Mouse (Mus musculus): ENCODE measurements at regions not wholly inside any gene's neighbourhood (a gene's known extent, or its start where the extent isn't known, plus 50 kb on each side); places are given as distances from the start of the nearest gene placed in this dataset.
A peak's percentile ranks its signal among the peaks of the same experiment; 100 is the strongest.
"Not testable (repeated sequence)": the region's sequence is repeated elsewhere in the genome, so short reads cannot be mapped to it uniquely, and the experiment has no call there.

GRCm38 (mm10) chr1:7388627-7389026, 2580.9 kb downstream of the Gm37988 start:
- no peak for DNase-seq (ENCODE audit: low read depth, low spot score)

- no peak for DNase-seq (ENCODE audit: low read depth, low spot score)
Observed at GRCm38 (mm10) chr1:7393508-7393907, 2585.8 kb downstream of the Gm37988 start.

GRCm38 (mm10) chr1:7394161-7394560, 2586.5 kb downstream of the Gm37988 start:
- DNase-seq (ENCODE audit: low read depth, low spot score): peak; percentile 43

DNA sequence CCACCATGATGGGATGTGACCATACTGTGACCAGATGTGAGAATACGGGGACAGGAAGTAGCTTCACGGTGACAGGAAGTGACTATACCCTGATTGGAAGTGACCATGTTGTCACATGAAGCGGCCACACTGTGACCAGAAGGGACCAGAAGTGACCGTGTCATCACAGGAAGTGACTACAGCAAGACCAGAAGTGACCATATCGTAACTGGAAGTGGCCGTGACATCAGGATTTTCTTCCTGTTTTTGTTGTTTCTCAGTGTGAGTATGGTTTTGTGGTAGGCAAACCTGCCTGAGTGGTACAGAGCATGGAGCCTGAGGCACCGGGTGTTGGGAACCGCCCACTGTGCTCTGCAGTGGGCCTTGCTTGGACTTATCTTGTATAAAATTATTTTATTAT, 2587.8 kb downstream of the Gm37988 start:
- peak; percentile 38 for DNase-seq (ENCODE audit: low read depth, low spot score)

GRCm38 (mm10) chr1:7396867-7397806, 2589.4 kb downstream of the Gm37988 start:
- peak; percentile 89 for DNase-seq (ENCODE audit: low read depth, low spot score)

DNA sequence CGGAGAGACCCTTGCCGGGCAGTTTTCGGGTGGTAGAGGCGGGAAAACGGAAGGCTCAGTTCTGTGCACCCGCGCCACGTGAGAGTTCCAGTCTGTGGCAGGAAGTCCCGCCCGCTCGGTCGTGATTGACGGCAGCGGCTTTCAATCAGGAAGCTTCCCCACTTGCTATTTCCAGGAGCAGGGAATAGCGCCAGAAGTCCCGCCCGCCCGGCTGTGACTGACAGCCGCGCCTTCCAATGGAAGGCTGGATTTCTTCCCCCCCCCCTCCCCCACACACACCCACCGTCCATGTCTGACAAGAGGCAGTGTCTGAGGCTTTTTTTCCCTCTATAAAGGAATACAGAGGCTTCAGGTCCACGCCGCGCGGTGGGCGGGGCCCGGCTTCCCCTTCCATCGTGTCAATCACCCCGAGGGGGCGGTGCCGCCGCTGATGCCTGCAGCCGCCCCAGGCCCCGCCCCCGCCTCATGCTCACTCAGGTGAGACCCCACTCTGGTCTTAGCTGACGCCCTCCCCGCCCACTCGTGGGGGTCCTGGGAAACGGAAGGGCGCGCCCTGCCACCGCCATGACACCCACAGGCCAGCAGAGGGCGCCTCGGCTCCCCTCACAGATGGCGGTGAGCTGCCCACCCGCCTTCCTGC, 2590.2 kb downstream of the Gm37988 start:
- peak; percentile 98 for DNase-seq (ENCODE audit: low read depth, low spot score)

- DNase-seq (ENCODE audit: low read depth, low spot score): no peak
Observed at GRCm38 (mm10) chr1:7398678-7399218, 2591.1 kb downstream of the Gm37988 start.

- not testable (repeated sequence) for DNase-seq (ENCODE audit: low read depth, low spot score)
Observed at GRCm38 (mm10) chr1:7405651-7406050, 2598.0 kb downstream of the Gm37988 start.

GRCm38 (mm10) chr1:7414444-7414843, 2606.8 kb downstream of the Gm37988 start:
- peak; percentile 20 for DNase-seq (ENCODE audit: low read depth, low spot score)

GRCm38 (mm10) chr1:7451660-7452155, 2644.0 kb downstream of the Gm37988 start:
- DNase-seq (ENCODE audit: low read depth, low spot score): no peak

DNA sequence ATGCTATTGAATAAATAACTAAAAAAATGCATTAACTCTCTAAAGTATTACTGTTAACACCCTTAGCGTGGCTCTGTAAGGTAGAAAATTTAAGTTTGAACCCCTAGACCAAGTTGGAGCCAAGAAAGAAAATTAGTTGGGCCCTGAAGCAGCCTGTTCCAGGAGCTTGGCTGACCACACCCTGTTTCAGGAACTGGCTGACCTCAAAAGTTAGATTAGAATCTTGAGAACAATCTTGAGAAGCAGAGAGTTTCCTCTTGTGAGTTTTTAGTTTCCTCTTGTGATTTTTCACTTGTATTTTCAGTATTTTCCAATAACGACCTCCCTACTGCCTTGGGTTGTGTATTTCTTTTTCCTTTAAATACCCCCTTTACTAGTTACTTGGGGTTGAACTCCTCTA, 2647.2 kb downstream of the Gm37988 start:
- peak; percentile 18 for DNase-seq (ENCODE audit: low read depth, low spot score)

DNA sequence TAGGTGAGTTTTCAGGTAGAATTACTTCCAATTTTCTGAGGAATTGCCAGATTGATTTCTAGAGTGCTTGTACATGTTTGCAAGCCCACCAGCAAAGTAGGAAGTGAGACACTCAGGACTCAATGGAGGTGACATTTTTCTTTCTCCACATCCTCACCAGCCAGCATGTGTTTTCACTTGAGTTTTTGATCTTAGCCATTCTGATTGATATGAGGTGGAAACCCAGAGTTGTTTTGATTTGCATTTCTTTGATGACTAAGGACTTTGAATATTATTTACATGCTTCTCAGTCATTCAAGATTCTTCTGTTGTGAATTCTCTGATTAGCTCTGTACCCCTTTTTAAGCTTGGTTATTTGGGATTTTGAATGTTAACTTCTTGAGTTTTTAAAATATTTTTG, 2650.2 kb downstream of the Gm37988 start:
- DNase-seq (ENCODE audit: low read depth, low spot score): peak; percentile 5

DNA sequence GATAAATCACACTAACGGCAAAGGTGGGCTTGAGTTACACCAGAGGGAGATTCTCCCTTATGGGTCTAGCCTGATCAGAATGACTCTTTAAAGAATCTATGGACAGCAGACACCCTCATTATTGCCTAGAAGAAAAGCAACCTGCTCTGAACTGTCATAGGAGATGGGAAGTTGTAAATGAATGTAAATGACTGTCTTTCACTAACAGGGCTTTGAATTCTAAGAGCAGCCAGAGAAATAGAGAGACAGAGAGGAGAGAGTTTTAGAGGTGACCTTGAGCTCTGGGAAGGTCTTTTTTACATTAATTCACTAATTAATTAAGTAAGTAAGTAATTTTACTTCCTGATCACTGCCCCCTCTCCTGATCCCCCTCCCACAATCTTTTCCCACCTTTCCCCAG, 2686.4 kb downstream of the Gm37988 start:
- no peak for DNase-seq (ENCODE audit: low read depth, low spot score)

DNA sequence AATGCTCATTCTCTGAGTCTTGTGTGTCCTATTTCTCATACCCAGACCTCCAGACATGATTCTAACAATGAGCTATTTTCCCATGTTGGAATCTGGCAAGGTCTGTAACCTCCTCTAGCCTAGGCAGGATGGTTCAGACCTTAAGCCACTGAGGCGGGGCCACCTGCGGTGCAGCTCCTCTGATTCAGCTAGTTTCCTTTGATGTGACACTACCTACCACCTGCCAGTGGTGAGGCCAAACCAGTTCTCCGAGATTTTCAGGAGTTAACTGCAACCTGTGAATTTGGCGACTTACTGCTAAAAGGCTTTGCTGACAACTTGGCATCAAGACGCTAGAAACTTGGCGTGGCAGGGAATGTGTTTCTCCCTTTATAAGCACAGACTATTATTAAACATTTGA, 2691.3 kb downstream of the Gm37988 start:
- DNase-seq (ENCODE audit: low read depth, low spot score): no peak

DNA sequence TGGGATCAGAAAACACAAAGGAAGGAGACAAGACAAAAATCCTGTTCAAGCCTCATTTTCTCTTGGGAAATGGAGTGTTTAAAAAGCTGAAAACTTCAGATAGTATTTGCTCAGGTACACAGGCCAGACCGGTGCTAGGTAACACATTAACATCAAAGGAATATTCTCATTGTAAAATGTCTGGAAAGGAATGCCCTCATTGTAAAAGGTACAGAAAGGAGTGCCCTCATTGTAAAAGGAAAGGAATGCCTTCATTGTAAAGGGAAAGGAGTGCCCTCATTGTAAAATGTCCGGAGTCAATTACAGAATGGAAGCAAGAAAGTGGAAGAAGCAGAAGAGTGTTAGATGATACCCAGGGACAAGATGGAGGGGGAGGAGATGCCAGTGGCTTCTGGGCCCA, 2694.7 kb downstream of the Gm37988 start:
- DNase-seq (ENCODE audit: low read depth, low spot score): no peak

DNA sequence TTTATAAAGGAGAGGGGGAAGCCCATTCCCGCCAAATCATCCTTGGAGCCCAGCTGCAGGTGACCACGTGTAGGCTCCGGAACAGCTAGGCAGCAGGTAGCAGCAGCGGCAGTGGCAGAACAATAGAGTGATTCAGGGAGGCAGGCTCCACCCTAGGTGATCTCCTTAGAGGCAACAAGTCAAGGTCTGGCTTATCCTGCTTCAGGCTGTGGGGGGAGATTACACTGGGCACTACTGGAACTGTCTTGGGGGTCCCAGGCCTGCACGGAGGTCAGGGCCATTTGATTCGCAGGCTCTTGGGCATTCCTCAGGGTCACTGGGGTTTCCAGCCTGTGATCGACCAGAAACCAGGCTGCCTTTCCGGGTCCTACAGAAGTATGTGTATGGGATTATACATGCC, 2711.1 kb downstream of the Gm37988 start:
- DNase-seq (ENCODE audit: low read depth, low spot score): no peak

GRCm38 (mm10) chr1:7533506-7533905, 2725.8 kb downstream of the Gm37988 start:
- DNase-seq (ENCODE audit: low read depth, low spot score): no peak

DNA sequence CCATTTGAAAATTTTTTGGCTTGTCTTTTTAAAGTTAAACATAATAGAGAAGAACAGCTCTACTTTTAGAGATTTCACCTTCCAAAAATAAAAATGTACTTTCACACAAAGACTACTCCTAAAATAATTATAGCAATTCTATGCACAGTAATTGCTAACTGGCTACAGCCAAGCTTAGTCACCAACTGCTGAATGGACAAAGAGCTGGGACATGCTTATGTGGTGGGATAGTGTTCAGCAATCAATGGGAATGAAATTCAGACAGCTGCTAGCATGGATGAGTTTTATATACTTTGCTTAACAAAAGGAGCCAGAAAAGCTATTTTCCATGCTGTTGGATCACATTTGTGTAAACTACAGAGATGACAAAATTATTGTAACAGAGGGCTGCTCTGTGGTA, 2727.5 kb downstream of the Gm37988 start:
- no peak for DNase-seq (ENCODE audit: low read depth, low spot score)

DNA sequence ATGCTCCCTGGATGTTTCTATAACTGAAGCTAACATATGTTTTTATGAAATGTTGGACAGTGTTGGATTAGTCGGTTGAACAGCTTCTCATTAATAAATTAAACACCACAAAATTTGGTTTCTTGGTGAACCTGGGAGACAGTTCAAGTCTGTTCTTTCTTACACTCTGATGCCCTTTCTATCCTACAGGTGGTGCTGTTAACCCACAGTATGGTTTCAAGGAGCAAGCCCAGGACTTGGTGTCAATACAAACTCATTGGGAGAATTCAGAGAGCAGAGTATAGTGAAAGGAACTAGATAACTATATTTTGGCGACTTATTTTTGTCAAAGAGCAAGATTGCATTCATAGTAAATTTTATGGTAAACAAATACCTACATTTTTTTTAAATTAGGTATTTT, 2735.8 kb downstream of the Gm37988 start:
- DNase-seq (ENCODE audit: low read depth, low spot score): peak; percentile 40

- DNase-seq (ENCODE audit: low read depth, low spot score): no peak
Observed at GRCm38 (mm10) chr1:7548261-7548660, 2740.6 kb downstream of the Gm37988 start.

DNA sequence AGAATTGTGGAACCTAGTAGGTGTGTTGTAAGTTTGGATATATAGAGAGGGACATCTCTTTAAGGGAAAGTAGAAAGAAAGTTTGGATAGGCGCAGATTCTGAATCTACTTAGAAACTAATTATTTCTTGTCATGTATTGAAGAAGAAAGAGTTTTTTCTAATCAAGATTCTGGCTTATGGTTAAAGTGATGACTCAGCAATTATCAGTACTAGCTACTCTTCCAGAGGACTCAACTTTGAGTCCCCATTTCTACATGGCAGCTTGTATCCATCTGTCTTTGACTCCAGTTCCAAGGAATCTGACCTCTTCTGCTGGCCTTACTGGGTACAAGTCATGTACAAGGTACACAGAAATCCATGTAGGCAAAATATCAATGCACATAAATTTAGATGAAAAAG, 2767.1 kb downstream of the Gm37988 start:
- DNase-seq (ENCODE audit: low read depth, low spot score): no peak

DNA sequence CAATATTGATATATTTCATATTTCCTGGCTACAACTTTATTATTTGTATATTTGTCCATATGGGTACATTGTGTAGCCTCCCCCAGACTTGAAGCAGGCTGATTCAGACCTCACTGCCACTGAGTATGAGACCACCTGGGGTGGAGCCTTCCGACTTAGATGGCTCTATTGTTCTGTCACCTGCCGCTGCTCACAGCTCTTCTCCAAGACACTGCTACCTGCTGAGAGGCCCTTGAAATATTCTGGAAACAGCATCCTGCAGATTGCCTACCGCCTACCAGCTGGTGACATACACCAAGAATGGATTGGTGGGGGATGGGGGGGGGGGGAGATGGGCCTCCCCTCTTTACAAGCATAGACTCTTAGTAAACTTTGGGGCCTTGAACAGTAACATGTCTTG, 2778.7 kb downstream of the Gm37988 start:
- no peak for DNase-seq (ENCODE audit: low read depth, low spot score)

Data from CD4-positive, CD25-positive, alpha-beta regulatory T cell, adult 2 months (primary cell).